Mouse (Mus musculus) liver, embryonic 11.5 days (tissue): ENCODE results near the gene Mpzl1. TPM values are rescaled to one million over a fixed set of nuclear protein-coding genes. Genes with fewer than 3 reads are reported as not detected.
"Not testable (repeated sequence)": the region's sequence is repeated elsewhere in the genome, so short reads cannot be mapped to it uniquely, and the experiment has no call there.

Source experiments
- ATAC-seq: fragments of 200-750 bp; cut with Nextera tagmentation; replicated peaks from 2 replicates; pipeline ENCODE4 v1.8.0; 2017; ENCODE audit warnings: moderate number of reproducible peaks, mild to moderate bottlenecking, moderate TSS enrichment, moderate library complexity; ENCODE audit not compliant: low FRiP score
- DNase-seq: peaks from one replicate; pipeline ENCODE4 v3.0.0-alpha.2; 2017; ENCODE audit warnings: low spot score
- H3K27ac ChIP-seq: fragments of 300-500 bp; sonication (generic); 2 replicates; pipeline ENCODE4 v1.5.1; 2014; ENCODE audit warnings: mild to moderate bottlenecking, low read depth, low read length, control low read depth
- H3K27me3 ChIP-seq: fragments of 300-500 bp; sonication (generic); replicated peaks from 2 replicates; pipeline ENCODE4 v1.6.1; 2014; ENCODE audit warnings: low read length, mixed read lengths; ENCODE audit not compliant: control insufficient read depth, insufficient read depth
- H3K36me3 ChIP-seq: fragments of 300-500 bp; sonication (generic); 2 replicates; pipeline ENCODE4 v1.6.1; 2014; ENCODE audit warnings: mild to moderate bottlenecking, low read length, moderate library complexity, mixed read lengths; ENCODE audit not compliant: control insufficient read depth, insufficient read depth
- H3K4me1 ChIP-seq: fragments of 300-500 bp; sonication (generic); replicated peaks from 2 replicates; pipeline ENCODE4 v1.6.1; 2014; ENCODE audit warnings: low read length, mixed read lengths; ENCODE audit not compliant: control insufficient read depth, insufficient read depth
- H3K4me2 ChIP-seq: fragments of 300-500 bp; sonication (generic); 2 replicates; pipeline ENCODE4 v1.6.1; 2014; ENCODE audit warnings: mild to moderate bottlenecking, control low read depth, moderate library complexity
- H3K4me3 ChIP-seq: fragments of 300-500 bp; sonication (generic); 2 replicates; pipeline ENCODE4 v1.5.1; 2014; ENCODE audit warnings: low read depth, low read length, control low read depth
- H3K9ac ChIP-seq: fragments of 300-500 bp; sonication (generic); 2 replicates; pipeline ENCODE4 v1.6.1; 2014; ENCODE audit warnings: low read depth, low read length, control low read depth
- H3K9me3 ChIP-seq: fragments of 300-500 bp; sonication (generic); 2 replicates; pipeline ENCODE4 v1.6.1; 2016; ENCODE audit warnings: low read length, inconsistent platforms, mixed read lengths; ENCODE audit not compliant: control insufficient read depth
- WGBS: fragments of 180-500 bp; shearing (Covaris S2); extraction: QIAGEN DNeasy Blood & Tissue Kit; methylation state at CpG from one replicate; pipeline ENCODE4 v1.1.7; 2014; 5-methylcytosine and 5-hydroxymethylcytosine counted together
- polyA plus RNA-seq: library from polyadenylated mRNA; unstranded; fragments of >200 nt; fragmentation: Nextera tagmentation; extraction: Ambion mirVana; gene quantifications from 2 replicates; pipeline ENCODE4 v1.2.1, GENCODE M21; 2014

The Mpzl1 gene
- polyA plus RNA-seq: 85.7 and 89.5 TPM in 2 replicates

DNA sequence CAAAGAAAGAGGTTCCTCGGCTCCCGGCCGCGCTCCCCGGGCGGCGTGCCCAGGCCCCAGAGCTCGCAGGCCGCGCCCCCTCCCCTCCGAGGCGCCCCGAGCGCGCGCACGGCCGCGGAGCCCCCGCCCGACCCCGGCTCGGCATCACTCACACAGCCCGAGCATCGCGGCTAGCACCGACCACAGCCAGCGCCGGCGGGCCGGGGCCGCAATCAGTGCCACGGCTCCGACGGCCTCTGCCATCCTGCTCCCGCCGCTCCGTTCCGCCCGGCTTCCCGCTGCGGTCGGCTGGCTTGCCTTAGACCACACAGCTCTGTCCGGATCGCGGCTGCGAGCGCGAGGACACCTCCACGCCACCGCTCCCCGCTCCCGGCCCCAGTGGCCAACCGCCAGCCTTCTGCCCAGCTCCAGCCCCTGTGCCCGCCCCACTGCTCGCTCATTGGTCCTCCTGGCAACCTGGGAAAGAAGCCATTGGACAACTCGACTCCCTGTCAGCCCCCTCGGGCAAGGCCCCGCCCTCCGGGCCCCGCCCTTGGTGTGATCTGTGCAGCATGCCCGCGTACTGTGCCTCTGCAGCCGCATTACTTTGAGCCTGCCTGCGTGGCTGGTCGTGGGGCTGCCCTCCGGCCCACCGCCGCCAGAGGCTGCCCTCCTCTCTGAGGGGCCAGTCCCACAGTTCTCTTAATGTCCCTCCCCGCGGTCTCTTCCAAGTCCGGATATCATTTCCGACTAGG is at the start of gene Mpzl1:
Gene Mpzl1 (minus strand): TSS at position 388 of the 734 bp plus-strand sequence.
- peak; percentile 99 for ATAC-seq
- peak within 1 kb of the TSS; percentile 61 for H3K4me3 ChIP-seq
- peak within 1 kb of the TSS; percentile 61 for H3K9ac ChIP-seq
- H3K9me3 ChIP-seq: no peaks in the 10 kb centered on the region
- peak; percentile 97 for DNase-seq
- H3K36me3 ChIP-seq: no peaks in the 10 kb centered on the region
- peaks cover 36% of the 10 kb centered on the region for H3K4me1 ChIP-seq
- no peaks in the 10 kb centered on the region for H3K27me3 ChIP-seq
- under 1% methylated on average over 67 of the region's 73 CpGs for whole genome bisulfite sequencing
- H3K27ac ChIP-seq: peak within 1 kb of the TSS; percentile 65
- peak within 1 kb of the TSS; percentile 66 for H3K4me2 ChIP-seq

DNA sequence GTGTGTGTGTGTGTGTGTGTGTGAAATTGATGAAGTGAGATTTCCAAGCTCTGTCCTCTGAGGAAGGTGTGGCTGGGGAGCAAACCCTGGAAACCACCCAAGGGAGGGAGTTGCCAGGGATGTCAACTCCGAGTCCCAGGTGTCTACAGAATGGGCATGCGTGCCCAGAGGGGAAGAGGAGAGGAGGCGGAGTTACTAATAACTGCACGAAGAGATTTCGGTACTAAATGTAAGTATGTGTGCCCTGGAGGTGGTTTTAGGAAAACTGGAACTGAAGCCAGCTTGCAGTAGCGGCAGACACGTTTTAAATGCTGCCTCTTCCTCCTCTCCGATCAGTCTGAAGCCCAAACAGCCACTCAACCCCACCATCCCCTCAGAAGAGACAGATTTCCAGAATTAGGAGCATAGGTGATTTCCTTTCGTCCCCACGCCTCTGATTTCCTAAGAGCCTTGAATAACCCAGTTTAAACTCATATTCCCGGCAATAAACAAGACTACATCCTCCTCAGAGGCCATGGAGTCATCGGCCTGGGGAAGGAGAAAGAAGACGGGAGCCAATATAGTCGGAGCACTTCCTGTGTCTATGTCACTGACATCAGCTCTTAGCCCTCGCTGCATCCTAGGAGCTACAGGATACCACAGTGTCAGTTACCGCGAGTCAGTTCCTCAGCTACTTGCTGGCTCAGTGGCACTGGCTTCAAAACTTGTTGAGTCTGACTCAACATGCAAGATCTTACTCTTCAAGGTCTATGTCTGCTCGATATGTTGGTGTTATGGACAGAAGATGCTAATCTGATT is 47.9 kb upstream of the Mpzl1 start:
- Histone ChIP-seq H3K9me3 (no peaks in the 10 kb centered on the region), H3K27ac (no peak overlapping the region), H3K27me3 (no peaks in the 10 kb centered on the region), H3K9ac (no peak overlapping the region), H3K4me2 (no peak overlapping the region), H3K4me1 (peaks cover 10% of the 10 kb centered on the region; the same call in 1 of the 2 replicates), H3K36me3 (no peaks in the 10 kb centered on the region), H3K4me3 (no peak overlapping the region)
- 66% methylated on average over 18 of the region's 18 CpGs for WGBS
- no peak for DNase-seq
- no peak for ATAC-seq

DNA sequence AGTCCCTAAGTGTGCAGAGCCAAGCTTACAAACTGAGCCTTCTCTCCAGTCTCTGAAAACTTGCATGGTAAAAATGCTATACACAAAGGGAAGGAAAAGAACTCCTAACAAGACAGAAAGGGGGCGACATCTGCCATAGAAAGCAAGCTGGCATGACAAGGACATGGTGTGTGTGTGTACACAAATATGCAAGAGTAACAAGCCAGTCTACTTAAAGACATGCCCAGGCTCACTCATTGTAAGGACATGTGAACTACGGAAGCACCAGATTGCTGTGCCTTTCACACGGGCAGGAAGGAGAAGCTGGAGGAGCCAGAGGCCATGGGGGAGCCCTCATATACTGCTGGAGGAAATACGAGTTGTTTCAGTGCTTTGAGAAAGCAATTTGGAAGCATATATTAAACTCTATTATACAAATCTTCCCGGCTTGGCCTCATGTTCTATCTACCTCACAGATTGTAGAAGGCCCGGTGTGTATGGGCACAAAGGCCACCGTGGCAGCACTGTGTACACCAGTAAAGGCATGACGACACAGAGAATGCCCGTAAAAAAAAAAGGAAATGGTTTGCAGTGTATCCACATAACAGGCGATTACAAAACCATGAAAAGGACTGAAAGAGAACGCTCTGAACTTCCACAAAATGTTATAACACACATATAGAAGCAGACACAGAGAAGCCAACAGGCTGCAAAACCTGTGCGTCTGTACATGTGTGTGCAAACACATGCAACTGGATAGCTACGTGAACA is 46.9 kb upstream of the Mpzl1 start:
- 59% methylated on average over 13 of the region's 13 CpGs for WGBS
- H3K4me2 ChIP-seq: no peak overlapping the region
- no peaks in the 10 kb centered on the region for H3K9me3 ChIP-seq
- no peaks in the 10 kb centered on the region for H3K27me3 ChIP-seq
- no peak overlapping the region for H3K9ac ChIP-seq
- no peak overlapping the region for H3K27ac ChIP-seq
- no peaks in the 10 kb centered on the region for H3K36me3 ChIP-seq
- 0 out of 2 replicates have a peak, but pooled peaks have one; percentile 29 for ATAC-seq
- no peak for DNase-seq
- peaks cover 14% of the 10 kb centered on the region for H3K4me1 ChIP-seq
- H3K4me3 ChIP-seq: no peak overlapping the region

GRCm38 (mm10) chr1:165680086-165680485 is 45.7 kb upstream of the Mpzl1 start:
- Histone ChIP-seq H3K4me1 (peaks cover 14% of the 10 kb centered on the region), H3K27ac (0 out of 2 replicates have a peak overlapping the region, but pooled peaks have one; percentile 38)
- ATAC-seq, H3K9me3 ChIP-seq, H3K27me3 ChIP-seq, H3K9ac ChIP-seq, H3K36me3 ChIP-seq, H3K4me2 ChIP-seq, DNase-seq, H3K4me3 ChIP-seq: not testable (repeated sequence)

- H3K9ac ChIP-seq: no peak overlapping the region
- 58% methylated on average over 3 of the region's 3 CpGs for WGBS
- no peak overlapping the region for H3K4me2 ChIP-seq
- H3K4me3 ChIP-seq: no peak overlapping the region
- H3K36me3 ChIP-seq: no peaks in the 10 kb centered on the region; the same call in 1 of the 2 replicates
- DNase-seq (no peak), ATAC-seq (no peak)
- no peaks in the 10 kb centered on the region for H3K9me3 ChIP-seq
- no peaks in the 10 kb centered on the region for H3K27me3 ChIP-seq
- 0 out of 2 replicates have a peak overlapping the region, but pooled peaks have one; percentile 38 for H3K27ac ChIP-seq
- H3K4me1 ChIP-seq: peaks cover 11% of the 10 kb centered on the region
Measured at GRCm38 (mm10) chr1:165679618-165679997, 45.3 kb upstream of the Mpzl1 start.

DNA sequence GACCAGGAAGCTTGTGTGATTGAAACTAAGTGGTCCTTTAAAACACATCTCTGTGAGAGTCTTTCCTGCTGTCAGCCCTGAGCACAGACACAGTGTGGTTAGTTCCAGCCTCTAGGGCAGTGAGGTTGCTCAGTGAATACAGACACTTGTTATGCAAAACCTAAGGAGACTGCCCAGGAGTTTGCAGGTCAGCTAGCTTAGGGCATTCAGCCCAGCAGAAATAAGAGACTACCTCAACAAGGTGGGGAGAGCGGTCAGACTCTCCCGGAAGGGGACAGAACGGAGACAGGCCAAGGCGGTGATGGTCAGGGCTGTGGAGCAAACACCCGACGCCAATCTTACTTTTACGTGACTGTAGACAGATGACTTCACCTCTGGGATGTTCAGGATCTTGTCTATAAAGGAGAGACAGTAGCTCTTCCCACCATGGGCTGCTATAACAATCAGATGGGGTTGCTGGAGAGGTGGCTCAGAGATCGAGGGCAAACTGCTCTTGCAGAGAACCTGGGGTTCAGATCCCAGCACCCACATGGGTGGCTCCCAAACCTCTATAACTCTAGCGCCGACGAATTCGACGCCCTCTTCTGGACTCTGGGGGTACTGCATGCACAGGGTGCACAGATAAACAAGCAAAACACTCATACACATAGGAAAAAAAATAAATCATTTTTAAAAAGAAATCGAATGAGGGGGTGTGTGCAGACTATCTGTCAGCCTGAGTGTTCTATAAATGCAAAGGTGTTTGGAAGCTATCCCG is 44.7 kb upstream of the Mpzl1 start:
- DNase-seq (no peak), ATAC-seq (no peak)
- Histone ChIP-seq H3K27ac (no peak overlapping the region), H3K9me3 (no peaks in the 10 kb centered on the region), H3K4me2 (no peak overlapping the region), H3K27me3 (no peaks in the 10 kb centered on the region), H3K36me3 (no peaks in the 10 kb centered on the region; the same call in 1 of the 2 replicates), H3K9ac (no peak overlapping the region), H3K4me1 (peaks cover 11% of the 10 kb centered on the region), H3K4me3 (no peak overlapping the region)
- 78% methylated on average over 15 of the region's 15 CpGs for WGBS

- H3K27ac ChIP-seq: no peak overlapping the region
- ATAC-seq: no peak
Measured at GRCm38 (mm10) chr1:165677558-165677957, 43.2 kb upstream of the Mpzl1 start.

GRCm38 (mm10) chr1:165676993-165677392 is 42.7 kb upstream of the Mpzl1 start:
- Histone ChIP-seq H3K27me3 (no peaks in the 10 kb centered on the region), H3K4me3 (no peak overlapping the region), H3K4me2 (no peak overlapping the region), H3K27ac (no peak overlapping the region), H3K4me1 (peaks cover 8% of the 10 kb centered on the region), H3K9ac (no peak overlapping the region), H3K36me3 (no peaks in the 10 kb centered on the region; the same call in 1 of the 2 replicates), H3K9me3 (no peaks in the 10 kb centered on the region)
- DNase-seq: no peak
- 70% methylated on average over 3 of the region's 3 CpGs for WGBS
- ATAC-seq: no peak

More at GRCm38 (mm10) chr1:165677558-165677957, 43.2 kb upstream of the Mpzl1 start:
- 83% methylated on average over 4 of the region's 4 CpGs for WGBS
- H3K27me3 ChIP-seq: no peaks in the 10 kb centered on the region
- H3K4me3 ChIP-seq: no peak overlapping the region
- H3K4me2 ChIP-seq: no peak overlapping the region
- DNase-seq: no peak
- no peaks in the 10 kb centered on the region for H3K9me3 ChIP-seq
- H3K9ac ChIP-seq: no peak overlapping the region
- no peaks in the 10 kb centered on the region; the same call in 1 of the 2 replicates for H3K36me3 ChIP-seq
- H3K4me1 ChIP-seq: peaks cover 11% of the 10 kb centered on the region
